Mouse (Mus musculus) limb, embryonic 10.5 days (tissue): Measurements from ENCODE around the gene Gm36079. TPM values are rescaled to one million over a fixed set of nuclear protein-coding genes. Genes with fewer than 3 reads are reported as not detected.
"Not testable (repeated sequence)": the region's sequence is repeated elsewhere in the genome, so short reads cannot be mapped to it uniquely, and the experiment has no call there.

ENCODE experiments used
- DNase-seq: peaks from one replicate; pipeline ENCODE4 v3.0.0-alpha.2; 2017; ENCODE audit warnings: low spot score
- H3K27ac ChIP-seq: fragments of 300-500 bp; sonication (generic); 2 replicates; pipeline ENCODE4 v1.5.1; 2016; ENCODE audit warnings: mild to moderate bottlenecking
- H3K27me3 ChIP-seq: fragments of 300-500 bp; sonication (generic); 2 replicates; pipeline ENCODE4 v1.6.1; 2016; ENCODE audit warnings: low read depth, mild to moderate bottlenecking; ENCODE audit not compliant: poor library complexity, severe bottlenecking
- H3K36me3 ChIP-seq: fragments of 300-500 bp; sonication (generic); 2 replicates; pipeline ENCODE4 v1.6.1; 2016; ENCODE audit warnings: mild to moderate bottlenecking, moderate library complexity
- H3K4me1 ChIP-seq: fragments of 300-500 bp; sonication (generic); 2 replicates; pipeline ENCODE4 v1.6.1; 2016
- H3K4me3 ChIP-seq: fragments of 300-500 bp; sonication (generic); 2 replicates; pipeline ENCODE4 v1.5.1; 2016; ENCODE audit warnings: mild to moderate bottlenecking, moderate library complexity
- H3K9me3 ChIP-seq: fragments of 300-500 bp; sonication (generic); replicated peaks from 2 replicates; pipeline ENCODE4 v1.6.1; 2016; ENCODE audit warnings: mild to moderate bottlenecking
- WGBS: fragments of 180-500 bp; shearing (Covaris S2); methylation state at CpG from one replicate; pipeline ENCODE4 v1.1.7; 2016; 5-methylcytosine and 5-hydroxymethylcytosine counted together
- polyA plus RNA-seq: library from polyadenylated mRNA; unstranded; fragments of >200 nt; fragmentation: Nextera tagmentation; extraction: Ambion mirVana; gene quantifications from 2 replicates; pipeline ENCODE4 v1.2.1, GENCODE M21; 2016

Gene Gm36079
- polyA plus RNA-seq, 1 experiment from 2014 or later: not detected

GRCm38 (mm10) chr13:120034637-120035036 is 7.8 kb upstream of the Gm36079 start:
- DNase-seq, H3K36me3 ChIP-seq, H3K4me1 ChIP-seq, H3K4me3 ChIP-seq, H3K9me3 ChIP-seq, H3K27ac ChIP-seq: not testable (repeated sequence)
- 0% methylated on average over 3 of the region's 10 CpGs for WGBS
- peaks cover 35% of the 10 kb centered on the region for H3K27me3 ChIP-seq

- H3K36me3 ChIP-seq, H3K9me3 ChIP-seq, H3K4me3 ChIP-seq, H3K4me1 ChIP-seq, H3K27ac ChIP-seq: not testable (repeated sequence)
- peak; percentile 30 for DNase-seq
- H3K27me3 ChIP-seq: peaks cover 35% of the 10 kb centered on the region
- WGBS: 3% methylated on average over 19 of the region's 19 CpGs
Observed at GRCm38 (mm10) chr13:120033516-120034190, 6.8 kb upstream of the Gm36079 start.

- WGBS: under 1% methylated on average over 16 of the region's 16 CpGs
- not testable (repeated sequence) for DNase-seq, H3K9me3 ChIP-seq, H3K4me1 ChIP-seq, H3K27ac ChIP-seq, H3K4me3 ChIP-seq, H3K36me3 ChIP-seq
- H3K27me3 ChIP-seq: peaks cover 24% of the 10 kb centered on the region
Observed at GRCm38 (mm10) chr13:120031676-120032075, 4.9 kb upstream of the Gm36079 start.

GRCm38 (mm10) chr13:120027368-120027767 is 557 bp upstream of the Gm36079 start:
- under 1% methylated on average over 11 of the region's 11 CpGs for WGBS
- H3K36me3 ChIP-seq, H3K4me1 ChIP-seq, H3K27ac ChIP-seq, H3K4me3 ChIP-seq, H3K9me3 ChIP-seq: not testable (repeated sequence)
- peak; percentile 27 for DNase-seq
- H3K27me3 ChIP-seq: peaks cover 26% of the 10 kb centered on the region

GRCm38 (mm10) chr13:120026373-120026772 is 438 bp downstream of the Gm36079 start:
- DNase-seq, H3K27ac ChIP-seq, H3K36me3 ChIP-seq, H3K4me1 ChIP-seq, H3K9me3 ChIP-seq, H3K4me3 ChIP-seq: not testable (repeated sequence)
- WGBS: 0% methylated on average over 3 of the region's 13 CpGs
- peaks cover 26% of the 10 kb centered on the region for H3K27me3 ChIP-seq

- not testable (repeated sequence) for H3K36me3 ChIP-seq, H3K27ac ChIP-seq, H3K9me3 ChIP-seq, DNase-seq, H3K4me1 ChIP-seq, H3K4me3 ChIP-seq
- peaks cover 26% of the 10 kb centered on the region for H3K27me3 ChIP-seq
- 8% methylated on average over 4 of the region's 4 CpGs for WGBS
Observed at GRCm38 (mm10) chr13:120025576-120025975, 1.2 kb downstream of the Gm36079 start.

- H3K9me3 ChIP-seq, DNase-seq, H3K27ac ChIP-seq, H3K36me3 ChIP-seq, H3K4me1 ChIP-seq, H3K4me3 ChIP-seq: not testable (repeated sequence)
- WGBS: 3% methylated on average over 21 of the region's 21 CpGs
- H3K27me3 ChIP-seq: peaks cover 26% of the 10 kb centered on the region
Observed at GRCm38 (mm10) chr13:120025004-120025403, 1.8 kb downstream of the Gm36079 start.

- WGBS: 12% methylated on average over 9 of the region's 9 CpGs
- not testable (repeated sequence) for H3K4me1 ChIP-seq, H3K4me3 ChIP-seq, DNase-seq, H3K9me3 ChIP-seq, H3K27ac ChIP-seq, H3K36me3 ChIP-seq
- H3K27me3 ChIP-seq: peaks cover 26% of the 10 kb centered on the region
Observed at GRCm38 (mm10) chr13:120024581-120024980, 2.2 kb downstream of the Gm36079 start.

- peak; percentile 27 for DNase-seq
Observed at GRCm38 (mm10) chr13:120021477-120021876, 5.3 kb downstream of the Gm36079 start.

GRCm38 (mm10) chr13:120015348-120016007 is 11.3 kb downstream of the Gm36079 start:
- DNase-seq: not testable (repeated sequence)

More at GRCm38 (mm10) chr13:120021477-120021876, 5.3 kb downstream of the Gm36079 start:
- no CpG with 5 or more reads among the region's 1 CpGs for WGBS
- not testable (repeated sequence) for H3K4me3 ChIP-seq, H3K4me1 ChIP-seq, H3K36me3 ChIP-seq, H3K27ac ChIP-seq, H3K9me3 ChIP-seq
- peaks cover 22% of the 10 kb centered on the region for H3K27me3 ChIP-seq

GRCm38 (mm10) chr13:120013962-120014361 is 12.8 kb downstream of the Gm36079 start:
- not testable (repeated sequence) for H3K4me3 ChIP-seq, H3K36me3 ChIP-seq, DNase-seq, H3K27me3 ChIP-seq, H3K9me3 ChIP-seq, H3K27ac ChIP-seq, H3K4me1 ChIP-seq
- no CpG with 5 or more reads among the region's 2 CpGs for WGBS

More at GRCm38 (mm10) chr13:120015348-120016007, 11.3 kb downstream of the Gm36079 start:
- 2% methylated on average over 17 of the region's 32 CpGs for WGBS
- H3K4me3 ChIP-seq, H3K27ac ChIP-seq, H3K9me3 ChIP-seq, H3K27me3 ChIP-seq, H3K4me1 ChIP-seq, H3K36me3 ChIP-seq: not testable (repeated sequence)

- not testable (repeated sequence) for H3K27me3 ChIP-seq, H3K36me3 ChIP-seq, H3K4me3 ChIP-seq, DNase-seq, H3K9me3 ChIP-seq, H3K27ac ChIP-seq, H3K4me1 ChIP-seq
- no CpG with 5 or more reads among the region's 5 CpGs for WGBS
Observed at GRCm38 (mm10) chr13:120013544-120013943, 13.3 kb downstream of the Gm36079 start.

- not testable (repeated sequence) for H3K4me3 ChIP-seq, H3K4me1 ChIP-seq
Observed at GRCm38 (mm10) chr13:120010068-120010467, 16.7 kb downstream of the Gm36079 start.

More at GRCm38 (mm10) chr13:120010068-120010467, 16.7 kb downstream of the Gm36079 start:
- H3K36me3 ChIP-seq, DNase-seq, H3K27me3 ChIP-seq, H3K27ac ChIP-seq, H3K9me3 ChIP-seq: not testable (repeated sequence)
